27 mouse cellular contexts compared by ENCODE assay signal in the genomic region with DNA sequence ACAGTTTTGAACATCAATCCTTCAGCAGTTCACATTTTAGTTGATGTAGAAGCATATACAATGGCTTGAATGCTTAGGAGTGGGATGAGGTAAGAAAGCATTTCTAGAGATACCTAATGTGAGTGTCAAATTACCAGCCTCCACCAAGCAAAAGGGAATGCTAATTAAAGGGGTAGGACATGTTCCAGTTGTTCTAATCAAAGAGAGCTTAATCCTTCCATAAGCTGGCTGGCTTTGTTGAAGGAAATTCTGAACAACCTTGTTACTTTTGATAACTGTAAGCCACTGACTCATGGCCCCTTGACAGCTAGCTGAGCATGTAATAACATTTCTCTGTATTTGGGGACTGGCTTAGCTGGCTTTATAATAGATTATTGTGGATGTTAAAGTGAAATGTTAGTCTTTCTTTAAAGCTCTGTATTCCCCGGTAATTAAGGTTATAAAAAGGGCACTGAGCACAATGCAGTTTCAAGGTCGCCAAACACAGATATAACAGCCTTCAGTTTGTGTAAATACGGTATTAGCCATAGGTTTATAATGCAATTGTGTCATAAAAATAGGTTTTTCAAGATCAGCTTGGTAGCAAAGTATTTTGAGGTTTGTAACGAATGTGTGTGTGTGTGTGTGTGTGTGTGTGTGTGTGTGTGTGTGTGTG.
DNase-seq lines count a peak whose midpoint lies in the region; ATAC-seq and TF ChIP-seq lines count a peak whose summit lies in the region.
"Had no signal": no experiment of that assay in that cellular context is flagged by ENCODE, and none has a peak within 500 bp of the region (broad histone marks: within the 10 kb centered on the region; RNA-seq: fewer than 3 reads in every experiment).

No protein-coding gene starts in this region.

- peak; percentile 78 for ATAC-seq in forebrain, embryonic 11.5 days (replicated peaks; ENCODE audit: low FRiP score)
- ATAC-seq in forebrain, postnatal 0 days, result no peak
- ATAC-seq in midbrain, embryonic 12.5 days (ENCODE audit: low FRiP score, low read depth), result peak; percentile 58
- ATAC-seq in midbrain, embryonic 11.5 days (ENCODE audit: low FRiP score), result no peak; the same call in 1 of the 2 replicates
- peak; percentile 80 for ATAC-seq in intestine, embryonic 15.5 days
- ATAC-seq: hindbrain, postnatal 0 days; Patski had no signal

- TF ChIP-seq POLR2A in brain, embryonic 14.5 days (IDR thresholded peaks at IDR 0.05; ENCODE audit: borderline replicate concordance, extremely low read depth, insufficient read depth, insufficient read length, poor library complexity, severe bottlenecking), result no peak

- no peaks in the 10 kb centered on the region for H3K36me3 ChIP-seq in forebrain, embryonic 11.5 days (ENCODE audit: control insufficient read depth, insufficient read depth, low read length)
- no peaks in the 10 kb centered on the region for H3K36me3 ChIP-seq in forebrain, postnatal 0 days (ENCODE audit: insufficient read depth)
- H3K36me3 ChIP-seq in midbrain, embryonic 12.5 days, result no peaks in the 10 kb centered on the region
- H3K36me3 ChIP-seq in midbrain, embryonic 11.5 days (ENCODE audit: control insufficient read depth, insufficient read depth, low read length), result no peaks in the 10 kb centered on the region
- H3K36me3 ChIP-seq in intestine, embryonic 15.5 days, result no peaks in the 10 kb centered on the region
- H3K36me3 ChIP-seq: embryonic facial prominence, embryonic 15.5 days; hindbrain, embryonic 12.5 days; limb, embryonic 13.5 days; neural tube, embryonic 13.5 days had no signal

- no peak overlapping the region for H3K4me3 ChIP-seq in forebrain, embryonic 11.5 days (ENCODE audit: low read depth, low read length)
- H3K4me3 ChIP-seq in forebrain, postnatal 0 days (ENCODE audit: low read depth, low read length), result no peak overlapping the region
- H3K4me3 ChIP-seq in midbrain, embryonic 12.5 days, result no peak overlapping the region
- no peak overlapping the region for H3K4me3 ChIP-seq in midbrain, embryonic 11.5 days (ENCODE audit: low read depth, low read length)
- no peak overlapping the region for H3K4me3 ChIP-seq in intestine, embryonic 15.5 days (replicated peaks)
- H3K4me3 ChIP-seq: embryonic facial prominence, embryonic 15.5 days; hindbrain, embryonic 12.5 days; layer of hippocampus, adult 2 months; limb, embryonic 13.5 days; megakaryocyte, embryonic 14.5 days; neural tube, embryonic 13.5 days had no signal

- no peak overlapping the region for H3K9ac ChIP-seq in forebrain, embryonic 11.5 days (ENCODE audit: low read length)
- no peak overlapping the region for H3K9ac ChIP-seq in forebrain, postnatal 0 days
- no peak overlapping the region for H3K9ac ChIP-seq in midbrain, embryonic 12.5 days (replicated peaks)
- H3K9ac ChIP-seq in midbrain, embryonic 11.5 days (ENCODE audit: low read length), result no peak overlapping the region
- H3K9ac ChIP-seq in intestine, embryonic 15.5 days, result no peak overlapping the region
- H3K9ac ChIP-seq: embryonic facial prominence, embryonic 15.5 days; hindbrain, embryonic 12.5 days; limb, embryonic 13.5 days; neural tube, embryonic 13.5 days had no signal

- no peaks in the 10 kb centered on the region for H3K9me3 ChIP-seq in forebrain, embryonic 11.5 days (ENCODE audit: control insufficient read depth, low read length)
- H3K9me3 ChIP-seq in forebrain, postnatal 0 days (ENCODE audit: low read length), result no peaks in the 10 kb centered on the region
- no peaks in the 10 kb centered on the region for H3K9me3 ChIP-seq in midbrain, embryonic 12.5 days
- no peaks in the 10 kb centered on the region for H3K9me3 ChIP-seq in midbrain, embryonic 11.5 days (ENCODE audit: control insufficient read depth, low read length)
- no peaks in the 10 kb centered on the region for H3K9me3 ChIP-seq in intestine, embryonic 15.5 days
- H3K9me3 ChIP-seq: embryonic facial prominence, embryonic 15.5 days; hindbrain, embryonic 12.5 days; limb, embryonic 13.5 days; megakaryocyte, embryonic 14.5 days; neural tube, embryonic 13.5 days had no signal

- no peak overlapping the region for H3K27ac ChIP-seq in forebrain, embryonic 11.5 days (ENCODE audit: low read depth, low read length)
- H3K27ac ChIP-seq in forebrain, postnatal 0 days (ENCODE audit: low read depth, low read length), result no peak overlapping the region
- H3K27ac ChIP-seq in midbrain, embryonic 12.5 days (replicated peaks), result no peak overlapping the region
- H3K27ac ChIP-seq in midbrain, embryonic 11.5 days (ENCODE audit: low read depth, low read length), result no peak overlapping the region
- H3K27ac ChIP-seq in intestine, embryonic 15.5 days, result no peak overlapping the region
- H3K27ac ChIP-seq: embryonic facial prominence, embryonic 15.5 days; hindbrain, embryonic 12.5 days; hindbrain, postnatal 0 days; layer of hippocampus, adult 2 months; limb, embryonic 13.5 days; neural tube, embryonic 13.5 days had no signal

- no peaks in the 10 kb centered on the region for H3K27me3 ChIP-seq in forebrain, embryonic 11.5 days (ENCODE audit: control insufficient read depth, insufficient read depth, low read length)
- no peaks in the 10 kb centered on the region for H3K27me3 ChIP-seq in forebrain, postnatal 0 days (ENCODE audit: insufficient read depth, low read length)
- no peaks in the 10 kb centered on the region for H3K27me3 ChIP-seq in midbrain, embryonic 12.5 days
- H3K27me3 ChIP-seq in midbrain, embryonic 11.5 days (ENCODE audit: control insufficient read depth, insufficient read depth, low read length), result no peaks in the 10 kb centered on the region
- H3K27me3 ChIP-seq in intestine, embryonic 15.5 days (replicated peaks), result no peaks in the 10 kb centered on the region
- H3K27me3 ChIP-seq: embryonic facial prominence, embryonic 15.5 days; hindbrain, embryonic 12.5 days; limb, embryonic 13.5 days; megakaryocyte, embryonic 14.5 days; neural tube, embryonic 13.5 days had no signal

- no peak overlapping the region for H3K4me2 ChIP-seq in forebrain, embryonic 11.5 days (ENCODE audit: low read depth, low read length, severe bottlenecking)
- H3K4me2 ChIP-seq in forebrain, postnatal 0 days (ENCODE audit: low read depth), result no peak overlapping the region
- H3K4me2 ChIP-seq in midbrain, embryonic 12.5 days (replicated peaks), result no peak overlapping the region
- H3K4me2 ChIP-seq in midbrain, embryonic 11.5 days, result no peak overlapping the region
- no peak overlapping the region for H3K4me2 ChIP-seq in intestine, embryonic 15.5 days (replicated peaks)
- H3K4me2 ChIP-seq: embryonic facial prominence, embryonic 15.5 days; heart, embryonic 11.5 days; hindbrain, embryonic 12.5 days; limb, embryonic 13.5 days; liver, embryonic 11.5 days; neural tube, embryonic 13.5 days had no signal

- no peak for DNase-seq in forebrain, embryonic 11.5 days (ENCODE audit: low spot score)
- no peak for DNase-seq in forebrain, postnatal 0 days
- no peak for DNase-seq in midbrain, embryonic 11.5 days (ENCODE audit: low spot score, missing footprints)
- DNase-seq in brain, embryonic 14.5 days (ENCODE audit: low read depth), result peak; percentile 71
- no peak for DNase-seq in heart, adult 11 months
- DNase-seq: adrenal gland, postnatal 10 days; cerebellum, adult 18-20 months; cerebellum, postnatal 14 days; gastrocnemius, postnatal 25 days; heart, adult 18-20 months; heart, postnatal 36 days; kidney, adult 2 months; kidney, postnatal 36 days; lung, postnatal 4 days; right cerebral cortex, postnatal 4 days had no signal

- WGBS in forebrain, embryonic 11.5 days, result 33% methylated on average over 4 of the region's 4 CpGs
- 18% methylated on average over 4 of the region's 4 CpGs for WGBS in forebrain, postnatal 0 days
- 49% methylated on average over 4 of the region's 4 CpGs for WGBS in midbrain, embryonic 12.5 days
- 59% methylated on average over 4 of the region's 4 CpGs for WGBS in midbrain, embryonic 11.5 days
- WGBS in intestine, embryonic 15.5 days, result 47% methylated on average over 4 of the region's 4 CpGs

- H3K4me1 ChIP-seq in forebrain, embryonic 11.5 days (replicated peaks; ENCODE audit: control insufficient read depth, insufficient read depth, low read length), result no peaks in the 10 kb centered on the region
- H3K4me1 ChIP-seq in forebrain, postnatal 0 days (ENCODE audit: insufficient read depth), result no peaks in the 10 kb centered on the region
- peaks cover 6% of the 10 kb centered on the region; the same call in 1 of the 2 replicates for H3K4me1 ChIP-seq in midbrain, embryonic 12.5 days
- no peaks in the 10 kb centered on the region for H3K4me1 ChIP-seq in midbrain, embryonic 11.5 days (ENCODE audit: control insufficient read depth, insufficient read depth, low read length)
- H3K4me1 ChIP-seq in intestine, embryonic 15.5 days (replicated peaks), result no peaks in the 10 kb centered on the region
- H3K4me1 ChIP-seq: embryonic facial prominence, embryonic 15.5 days; hindbrain, embryonic 12.5 days; megakaryocyte, embryonic 14.5 days; neural tube, embryonic 13.5 days had no signal

- TF ChIP-seq CTCF in forebrain, postnatal 0 days (IDR thresholded peaks at IDR 0.05; ENCODE audit: low read depth), result no peak
- TF ChIP-seq CTCF in brain, embryonic 14.5 days (IDR thresholded peaks at IDR 0.05; ENCODE audit: borderline replicate concordance, extremely low read depth, insufficient read depth, insufficient read length), result no peak

Comparison
In these comparisons a context has a peak if more than half of its experiments do, and no peak if none do; other contexts are left out.
1. ATAC-seq: peak in forebrain, embryonic 11.5 days (single experiment), midbrain, embryonic 12.5 days (single experiment) and intestine, embryonic 15.5 days (single experiment); none in forebrain, postnatal 0 days (single experiment) and midbrain, embryonic 11.5 days (single experiment).